Mouse (Mus musculus): Measurements from ENCODE around the gene Igfals. TPM values are rescaled to one million over a fixed set of nuclear protein-coding genes. Genes with fewer than 3 reads are reported as not detected.

Gene Igfals
- total RNA-seq, 2 experiments from 2014 or later: 0.84 TPM; not detected in 1

DNA sequence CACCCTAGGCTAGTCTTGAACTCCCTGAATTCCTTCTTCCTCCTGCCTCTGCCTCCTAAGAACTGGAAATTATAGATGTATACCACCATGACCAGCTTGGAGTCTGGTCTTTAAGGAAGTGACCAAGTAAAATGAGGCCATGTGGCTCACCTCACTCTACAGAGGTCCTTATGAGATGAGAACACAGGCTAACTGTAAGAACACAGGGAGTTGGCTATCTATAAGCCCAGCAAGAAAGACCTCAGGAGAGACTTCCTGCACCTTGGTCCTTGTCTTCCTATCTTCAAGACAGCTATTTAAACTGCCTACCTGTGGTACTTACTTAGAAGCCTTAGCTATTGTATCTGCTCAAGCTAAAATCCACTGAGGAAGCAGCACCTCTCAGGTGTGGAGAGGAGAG, 48.2 kb downstream of the Igfals start:
- ATAC-seq (replicated peaks; ENCODE audit: low FRiP score, poor library complexity, severe bottlenecking): no peak

DNA sequence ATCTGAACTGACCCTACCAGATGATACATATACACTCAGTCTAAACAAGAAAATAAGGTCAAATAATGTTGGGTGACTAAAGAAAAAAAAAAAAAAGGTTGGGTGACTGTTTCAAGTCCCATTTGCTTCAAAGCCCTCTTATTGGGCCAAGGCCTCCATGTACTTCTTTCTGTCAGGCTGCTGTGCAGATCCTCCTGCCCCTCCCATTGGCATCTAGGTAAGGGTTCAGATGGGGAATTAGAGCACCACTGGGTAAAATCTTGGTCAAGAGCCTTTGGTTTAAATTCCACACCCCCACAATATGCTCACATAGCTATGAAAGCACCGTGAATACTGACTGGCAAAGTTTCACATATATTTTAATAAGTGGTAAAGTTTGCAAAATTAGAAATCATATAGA, 57.4 kb downstream of the Igfals start:
- no peak for ATAC-seq (replicated peaks; ENCODE audit: low FRiP score, poor library complexity, severe bottlenecking)

DNA sequence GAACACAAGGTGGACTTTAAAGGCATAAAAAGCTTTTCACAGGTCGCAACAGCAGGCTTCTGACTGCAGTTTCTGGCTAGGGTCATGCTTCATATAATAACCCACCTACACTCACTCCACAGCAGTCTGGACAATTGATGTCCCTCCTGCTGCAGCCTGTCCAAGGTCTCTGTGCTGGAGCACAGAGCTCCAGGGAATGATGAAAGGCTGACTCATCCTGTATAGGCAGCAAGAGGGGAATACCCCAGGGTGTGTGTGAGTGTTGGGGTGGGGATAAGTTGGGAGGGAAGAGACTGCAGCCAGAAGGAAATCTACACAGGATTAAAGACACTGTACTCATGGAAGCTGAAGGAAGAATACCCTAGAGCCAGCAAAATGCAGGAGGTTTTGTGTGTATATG, 63.7 kb downstream of the Igfals start:
- no peak for ATAC-seq (replicated peaks; ENCODE audit: low FRiP score, poor library complexity, severe bottlenecking)

Other genes with a start within 250 kb of the Igfals start
- gene Tsc2, start 233.4 kb upstream of the Igfals start, total RNA-seq (2015; ENCODE audit: low replicate concordance): 49.0 and 56.6 TPM in 2 replicates
- gene Tsc2, start 233.4 kb upstream of the Igfals start, total RNA-seq (2017; ENCODE audit: low replicate concordance): 13.5 and 28.4 TPM in 2 replicates
- not detected in 2 replicates for gene Nthl1, start 233.3 kb upstream of the Igfals start, total RNA-seq (2015; ENCODE audit: low replicate concordance)
- gene Nthl1, start 233.3 kb upstream of the Igfals start, total RNA-seq (2017; ENCODE audit: low replicate concordance): 0.39 and 1.1 TPM in 2 replicates
- gene Slc9a3r2, start 215.7 kb upstream of the Igfals start, total RNA-seq (2015; ENCODE audit: low replicate concordance): 0.84 TPM in 1 of 2 replicates, not detected in the other
- not detected in 2 replicates for gene Slc9a3r2, start 215.7 kb upstream of the Igfals start, total RNA-seq (2017; ENCODE audit: low replicate concordance)
- not detected in 2 replicates for gene Npw, start 207.5 kb upstream of the Igfals start, total RNA-seq (2015; ENCODE audit: low replicate concordance)
- not detected in 2 replicates for gene Npw, start 207.5 kb upstream of the Igfals start, total RNA-seq (2017; ENCODE audit: low replicate concordance)
- gene Zfp598, start 196.3 kb upstream of the Igfals start, total RNA-seq (2015; ENCODE audit: low replicate concordance): 13.4 and 18.4 TPM in 2 replicates
- 9.2 and 12.0 TPM in 2 replicates for gene Zfp598, start 196.3 kb upstream of the Igfals start, total RNA-seq (2017; ENCODE audit: low replicate concordance)
- gene Syngr3, start 176.0 kb upstream of the Igfals start, total RNA-seq (2015; ENCODE audit: low replicate concordance): not detected in 2 replicates
- gene Syngr3, start 176.0 kb upstream of the Igfals start, total RNA-seq (2017; ENCODE audit: low replicate concordance): not detected in 2 replicates
- 9.6 and 15.9 TPM in 2 replicates for gene Gfer, start 169.8 kb upstream of the Igfals start, total RNA-seq (2015; ENCODE audit: low replicate concordance)
- 14.0 and 15.7 TPM in 2 replicates for gene Gfer, start 169.8 kb upstream of the Igfals start, total RNA-seq (2017; ENCODE audit: low replicate concordance)
- gene Noxo1, start 169.8 kb upstream of the Igfals start, total RNA-seq (2015; ENCODE audit: low replicate concordance): not detected in 2 replicates
- not detected in 2 replicates for gene Noxo1, start 169.8 kb upstream of the Igfals start, total RNA-seq (2017; ENCODE audit: low replicate concordance)
- 5.8 and 10.1 TPM in 2 replicates for gene Tbl3, start 158.3 kb upstream of the Igfals start, total RNA-seq (2015; ENCODE audit: low replicate concordance)
- 4.8 and 9.0 TPM in 2 replicates for gene Tbl3, start 158.3 kb upstream of the Igfals start, total RNA-seq (2017; ENCODE audit: low replicate concordance)
- gene Rnf151, start 147.9 kb upstream of the Igfals start, total RNA-seq (2015; ENCODE audit: low replicate concordance): not detected in 2 replicates
- gene Rnf151, start 147.9 kb upstream of the Igfals start, total RNA-seq (2017; ENCODE audit: low replicate concordance): not detected in 2 replicates
- 1,299 and 1,601 TPM in 2 replicates for gene Rps2, start 147.9 kb upstream of the Igfals start, total RNA-seq (2015; ENCODE audit: low replicate concordance)
- 315 and 526 TPM in 2 replicates for gene Rps2, start 147.9 kb upstream of the Igfals start, total RNA-seq (2017; ENCODE audit: low replicate concordance)
- 178 and 200 TPM in 2 replicates for gene Ndufb10, start 141.5 kb upstream of the Igfals start, total RNA-seq (2015; ENCODE audit: low replicate concordance)
- 84.0 and 122 TPM in 2 replicates for gene Ndufb10, start 141.5 kb upstream of the Igfals start, total RNA-seq (2017; ENCODE audit: low replicate concordance)
- not detected in 2 replicates for gene Rpl3l, start 138.2 kb upstream of the Igfals start, total RNA-seq (2015; ENCODE audit: low replicate concordance)
- gene Rpl3l, start 138.2 kb upstream of the Igfals start, total RNA-seq (2017; ENCODE audit: low replicate concordance): not detected in 2 replicates
- gene Msrb1, start 129.4 kb upstream of the Igfals start, total RNA-seq (2015; ENCODE audit: low replicate concordance): 108 and 112 TPM in 2 replicates
- 29.5 and 61.6 TPM in 2 replicates for gene Msrb1, start 129.4 kb upstream of the Igfals start, total RNA-seq (2017; ENCODE audit: low replicate concordance)
- gene Hs3st6, start 113.0 kb upstream of the Igfals start, total RNA-seq (2015; ENCODE audit: low replicate concordance): not detected in 2 replicates
- gene Hs3st6, start 113.0 kb upstream of the Igfals start, total RNA-seq (2017; ENCODE audit: low replicate concordance): not detected in 2 replicates
- gene Meiob, start 61.7 kb upstream of the Igfals start, total RNA-seq (2015; ENCODE audit: low replicate concordance): not detected in 2 replicates
- gene Meiob, start 61.7 kb upstream of the Igfals start, total RNA-seq (2017; ENCODE audit: low replicate concordance): not detected in 2 replicates
- gene Hagh, start 25.9 kb upstream of the Igfals start, total RNA-seq (2015; ENCODE audit: low replicate concordance): 350 and 357 TPM in 2 replicates
- gene Hagh, start 25.9 kb upstream of the Igfals start, total RNA-seq (2017; ENCODE audit: low replicate concordance): 157 and 279 TPM in 2 replicates
- gene Fahd1, start 15.6 kb upstream of the Igfals start, total RNA-seq (2015; ENCODE audit: low replicate concordance): 50.5 and 87.6 TPM in 2 replicates
- 73.2 and 83.4 TPM in 2 replicates for gene Fahd1, start 15.6 kb upstream of the Igfals start, total RNA-seq (2017; ENCODE audit: low replicate concordance)
- 31.9 and 50.8 TPM in 2 replicates for gene Nubp2, start 20.4 kb downstream of the Igfals start, total RNA-seq (2015; ENCODE audit: low replicate concordance)
- gene Nubp2, start 20.4 kb downstream of the Igfals start, total RNA-seq (2017; ENCODE audit: low replicate concordance): 35.0 and 44.1 TPM in 2 replicates
- gene Spsb3, start 20.6 kb downstream of the Igfals start, total RNA-seq (2015; ENCODE audit: low replicate concordance): 84.0 and 90.5 TPM in 2 replicates
- 47.5 and 65.7 TPM in 2 replicates for gene Spsb3, start 20.6 kb downstream of the Igfals start, total RNA-seq (2017; ENCODE audit: low replicate concordance)
- 6.3 and 14.4 TPM in 2 replicates for gene Eme2, start 29.1 kb downstream of the Igfals start, total RNA-seq (2015; ENCODE audit: low replicate concordance)
- 12.7 and 24.5 TPM in 2 replicates for gene Eme2, start 29.1 kb downstream of the Igfals start, total RNA-seq (2017; ENCODE audit: low replicate concordance)
- 8.3 and 9.6 TPM in 2 replicates for gene Mrps34, start 29.1 kb downstream of the Igfals start, total RNA-seq (2015; ENCODE audit: low replicate concordance)
- 9.1 and 19.4 TPM in 2 replicates for gene Mrps34, start 29.1 kb downstream of the Igfals start, total RNA-seq (2017; ENCODE audit: low replicate concordance)
- 151 and 169 TPM in 2 replicates for gene Nme3, start 30.5 kb downstream of the Igfals start, total RNA-seq (2015; ENCODE audit: low replicate concordance)
- 95.5 and 101 TPM in 2 replicates for gene Nme3, start 30.5 kb downstream of the Igfals start, total RNA-seq (2017; ENCODE audit: low replicate concordance)
- gene Mapk8ip3, start 71.0 kb downstream of the Igfals start, total RNA-seq (2015; ENCODE audit: low replicate concordance): 132 and 177 TPM in 2 replicates
- gene Mapk8ip3, start 71.0 kb downstream of the Igfals start, total RNA-seq (2017; ENCODE audit: low replicate concordance): 264 and 268 TPM in 2 replicates
- gene Jpt2, start 94.7 kb downstream of the Igfals start, total RNA-seq (2015; ENCODE audit: low replicate concordance): 33.2 and 39.0 TPM in 2 replicates
- gene Jpt2, start 94.7 kb downstream of the Igfals start, total RNA-seq (2017; ENCODE audit: low replicate concordance): 21.4 and 25.6 TPM in 2 replicates
- gene Cramp1l, start 149.8 kb downstream of the Igfals start, total RNA-seq (2015; ENCODE audit: low replicate concordance): 49.9 and 54.4 TPM in 2 replicates
- 38.1 and 53.4 TPM in 2 replicates for gene Cramp1l, start 149.8 kb downstream of the Igfals start, total RNA-seq (2017; ENCODE audit: low replicate concordance)
- 129 and 130 TPM in 2 replicates for gene Ift140, start 150.1 kb downstream of the Igfals start, total RNA-seq (2015; ENCODE audit: low replicate concordance)
- gene Ift140, start 150.1 kb downstream of the Igfals start, total RNA-seq (2017; ENCODE audit: low replicate concordance): 239 and 264 TPM in 2 replicates
- not detected in 2 replicates for gene Tmem204, start 217.6 kb downstream of the Igfals start, total RNA-seq (2015; ENCODE audit: low replicate concordance)
- not detected in 2 replicates for gene Tmem204, start 217.6 kb downstream of the Igfals start, total RNA-seq (2017; ENCODE audit: low replicate concordance)
- 3.2 and 5.0 TPM in 2 replicates for gene Telo2, start 250.0 kb downstream of the Igfals start, total RNA-seq (2015; ENCODE audit: low replicate concordance)
- gene Telo2, start 250.0 kb downstream of the Igfals start, total RNA-seq (2017; ENCODE audit: low replicate concordance): 10.5 and 42.6 TPM in 2 replicates